Mouse (Mus musculus) layer of hippocampus, adult 9-11 months (tissue): Measurements from ENCODE around the gene Krtap19-4.

Source experiments
- DNase-seq: peaks from one replicate; pipeline ENCODE4 v3.0.0; 2022

Krtap19-4 gene

GRCm38 (mm10) chr16:88884989-88885388 is at the start of gene Krtap19-4:
Gene Krtap19-4, minus strand, starts transcription at chr16:88885089.
- DNase-seq, result no peak

GRCm38 (mm10) chr16:88932165-88932564 is 47.3 kb upstream of the Krtap19-4 start, which contains the start of gene Krtap19-9b:
Gene Krtap19-9b, minus strand, starts transcription at chr16:88932265.
- no peak for DNase-seq

DNA sequence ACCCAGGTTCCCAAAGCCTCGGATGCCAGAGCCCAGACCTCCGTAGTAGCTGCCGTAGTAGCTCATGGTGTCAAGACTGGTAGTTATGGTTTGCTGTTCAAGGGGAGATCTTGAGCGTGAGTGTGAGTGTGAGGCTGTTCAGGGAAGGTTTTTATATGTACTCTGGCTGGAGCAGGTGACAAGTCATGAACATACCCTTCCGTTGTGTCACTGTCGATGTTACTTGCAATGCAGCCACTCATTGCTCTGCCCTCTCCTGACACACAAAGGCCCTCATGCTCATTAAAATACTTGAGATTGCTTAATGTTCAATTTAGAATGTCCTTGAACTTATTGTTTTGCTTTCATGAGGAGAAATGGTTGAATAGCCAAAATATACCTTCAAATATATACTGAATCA is 11.5 kb upstream of the Krtap19-4 start, which contains the start of gene Krtap19-5:
Krtap19-5 (minus strand) TSS at position 101 of the 400 bp plus-strand sequence.
- no peak for DNase-seq

DNA sequence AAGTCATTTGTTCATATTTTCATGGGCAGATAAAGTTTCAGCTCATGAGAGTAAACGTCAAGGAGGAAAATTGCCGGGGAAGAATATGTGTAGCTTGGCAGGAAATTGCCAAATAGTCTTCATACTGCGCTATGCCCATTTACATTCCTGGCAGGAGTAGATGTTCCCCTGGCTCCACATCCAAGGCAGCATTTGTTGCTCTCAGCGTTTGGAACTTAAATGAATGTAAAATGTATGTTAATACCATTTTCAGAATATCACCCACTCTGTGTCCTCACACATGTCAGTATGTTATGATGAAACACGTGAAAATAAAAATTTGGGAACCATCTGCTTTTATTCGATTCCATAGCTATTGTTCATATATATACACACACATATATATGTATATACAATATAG is 2.0 kb upstream of the Krtap19-4 start:
- no peak for DNase-seq

- no peak for DNase-seq
Measured at GRCm38 (mm10) chr16:88877938-88878337, 7.0 kb downstream of the Krtap19-4 start, which contains the start of gene Krtap19-3. Gene Krtap19-3, minus strand, starts transcription at chr16:88878038.

DNA sequence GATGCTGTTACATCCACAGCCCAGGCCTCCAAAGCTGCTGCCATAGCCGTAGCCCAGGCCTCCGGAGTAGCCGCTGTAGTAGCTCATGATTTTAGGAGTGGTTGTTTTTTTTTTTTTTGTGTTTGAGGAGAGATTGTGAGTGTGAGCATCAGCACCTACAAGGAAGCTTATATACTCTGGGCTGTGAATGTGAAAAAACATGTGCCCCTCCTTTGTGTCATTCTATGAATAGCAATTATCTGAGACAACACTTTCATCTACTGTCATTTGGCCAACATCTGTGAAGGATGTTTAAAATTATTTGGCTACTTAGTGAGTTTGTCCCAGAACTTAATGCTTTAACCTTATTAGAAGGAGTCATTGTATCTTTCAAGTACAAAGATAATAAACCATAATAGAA is 10.7 kb downstream of the Krtap19-4 start, which contains the start of gene Krtap19-2:
Krtap19-2 (minus strand) TSS at position 101 of the 400 bp plus-strand sequence.
- DNase-seq, result no peak

GRCm38 (mm10) chr16:88869311-88869710 is 15.6 kb downstream of the Krtap19-4 start, which contains the start of gene Krtap19-1:
Gene Krtap19-1, minus strand, starts transcription at chr16:88869411.
- DNase-seq, result no peak

GRCm38 (mm10) chr16:88864887-88865407 is 19.9 kb downstream of the Krtap19-4 start:
- no peak for DNase-seq

DNA sequence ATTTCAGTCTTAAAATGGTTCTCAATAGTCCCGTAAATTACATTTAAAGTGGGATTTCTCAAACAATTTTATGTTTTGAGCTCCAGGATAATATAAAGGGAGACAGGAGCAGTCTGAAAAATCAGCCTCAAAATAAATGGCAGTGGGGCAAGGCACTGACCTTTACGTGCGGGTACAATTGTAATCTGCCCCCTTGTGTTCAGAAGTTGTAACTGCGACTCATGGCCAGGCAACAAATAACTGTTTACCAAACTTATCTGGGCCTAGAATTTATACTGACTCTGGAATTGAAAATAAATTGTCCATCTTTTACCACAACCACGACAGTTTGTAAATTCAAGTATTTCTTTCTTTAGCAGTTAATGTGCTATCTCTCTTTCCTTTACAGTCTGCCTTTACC is 33.4 kb downstream of the Krtap19-4 start:
- DNase-seq, result no peak

GRCm38 (mm10) chr16:88848558-88848957 is 36.3 kb downstream of the Krtap19-4 start:
- DNase-seq, result no peak

DNA sequence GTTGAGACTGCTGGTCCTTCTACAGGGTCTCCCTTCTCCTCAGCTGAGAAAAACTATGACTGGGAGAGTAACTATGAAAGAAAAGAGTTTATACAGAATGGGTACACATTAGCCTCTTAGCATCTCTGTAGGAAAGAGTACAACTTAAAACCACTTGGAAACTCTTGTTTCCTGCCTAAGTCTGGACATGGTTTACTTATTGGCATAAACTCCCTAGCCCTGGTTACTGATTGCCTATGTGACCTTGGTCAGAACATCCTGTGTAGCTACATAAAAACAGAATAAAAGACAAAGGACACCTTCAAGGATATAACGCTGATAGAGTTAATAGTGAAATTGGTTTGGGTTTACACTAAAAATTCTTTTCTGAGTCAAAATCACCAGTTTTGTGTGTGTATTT is 37.5 kb downstream of the Krtap19-4 start:
- DNase-seq, result no peak
